Comparison of ENCODE assay signal across 20 mouse cellular contexts in genomic region chr5:135471747-135472146, GRCm38 (mm10).
DNase-seq lines count a peak whose midpoint lies in the region; ATAC-seq and TF ChIP-seq lines count a peak whose summit lies in the region.
"Had no signal": no experiment of that assay in that cellular context is flagged by ENCODE, and none has a peak within 500 bp of the region (broad histone marks: within the 10 kb centered on the region; RNA-seq: fewer than 3 reads in every experiment).

No protein-coding gene starts in this region.

- peaks cover 70% of the 10 kb centered on the region for H3K4me1 ChIP-seq in bone marrow macrophage, adult 2 months (ENCODE audit: control insufficient read depth, insufficient read depth, low read length)
- H3K4me1 ChIP-seq in midbrain, embryonic 15.5 days: no peaks in the 10 kb centered on the region
- H3K4me1 ChIP-seq: forebrain, embryonic 10.5 days; heart, embryonic 15.5 days; hindbrain, embryonic 15.5 days had no signal

- no peaks in the 10 kb centered on the region for H3K27me3 ChIP-seq in midbrain, embryonic 15.5 days (replicated peaks)
- H3K27me3 ChIP-seq: embryonic facial prominence, embryonic 15.5 days; heart, embryonic 15.5 days; hindbrain, embryonic 15.5 days had no signal

- H3K4me2 ChIP-seq in midbrain, embryonic 15.5 days: no peak overlapping the region
- H3K4me2 ChIP-seq: embryonic facial prominence, embryonic 15.5 days; heart, embryonic 11.5 days; heart, embryonic 15.5 days; hindbrain, embryonic 15.5 days had no signal

- no peaks in the 10 kb centered on the region for H3K36me3 ChIP-seq in midbrain, embryonic 15.5 days (replicated peaks)
- H3K36me3 ChIP-seq: heart, embryonic 15.5 days; hindbrain, embryonic 15.5 days had no signal

- 95% methylated on average over 4 of the region's 4 CpGs for WGBS in midbrain, embryonic 15.5 days

- peak; percentile 59 for ATAC-seq in granulocyte monocyte progenitor cell, adult 5-6 weeks (replicated peaks; ENCODE audit: poor library complexity, severe bottlenecking)
- ATAC-seq in monocyte, adult 5-6 weeks (replicated peaks; ENCODE audit: insufficient number of reproducible peaks, low FRiP score, low TSS enrichment, poor library complexity, severe bottlenecking): peak; percentile 63
- no peak for ATAC-seq in midbrain, embryonic 15.5 days (replicated peaks)
- ATAC-seq: forebrain, embryonic 14.5 days had no signal

- no peak for DNase-seq in left cerebral cortex, adult 2 months (ENCODE audit: extremely low spot score in 1 of 2, low spot score in 2 of 2)
- no peak for DNase-seq in left cerebral cortex, adult 8-10 months (ENCODE audit: low spot score in 2 of 2)
- no peak for DNase-seq in urinary bladder, postnatal 36 days (ENCODE audit: low spot score in 2 of 2)
- DNase-seq: adrenal gland, postnatal 10 days; cerebellum, adult 18-20 months; cerebellum, adult 9-11 months; embryo, embryonic 11 days; gastrocnemius, postnatal 10 days had no signal

- no peak overlapping the region for H3K9ac ChIP-seq in midbrain, embryonic 15.5 days
- H3K9ac ChIP-seq: embryonic facial prominence, embryonic 15.5 days; heart, embryonic 15.5 days; hindbrain, embryonic 15.5 days had no signal

- intact Hi-C loops in left cerebral cortex, adult 2 months (cut with DNase I): no loop called here

- TF ChIP-seq CTCF in left cerebral cortex, adult 2 months (IDR thresholded peaks at IDR 0.05): no peak
- no peak for TF ChIP-seq CTCF in bone marrow macrophage, adult 2 months (IDR thresholded peaks at IDR 0.05; ENCODE audit: low read depth, low read length)

- H3K9me3 ChIP-seq in midbrain, embryonic 15.5 days: no peaks in the 10 kb centered on the region
- H3K9me3 ChIP-seq: heart, embryonic 15.5 days; hindbrain, embryonic 15.5 days had no signal

- peak overlapping the region; percentile 16; the same call in 1 of the 2 replicates for H3K27ac ChIP-seq in left cerebral cortex, adult 2 months
- peak overlapping the region; percentile 80 for H3K27ac ChIP-seq in bone marrow macrophage, adult 2 months (ENCODE audit: insufficient read depth, low read depth, low read length)
- no peak overlapping the region for H3K27ac ChIP-seq in midbrain, embryonic 15.5 days
- H3K27ac ChIP-seq: embryonic facial prominence, embryonic 15.5 days; forebrain, embryonic 10.5 days; heart, adult 2 months; heart, embryonic 15.5 days; hindbrain, embryonic 15.5 days had no signal

- H3K4me3 ChIP-seq in left cerebral cortex, adult 2 months: no peak overlapping the region
- no peak overlapping the region for H3K4me3 ChIP-seq in bone marrow macrophage, adult 2 months (ENCODE audit: insufficient read depth, low read length)
- no peak overlapping the region for H3K4me3 ChIP-seq in midbrain, embryonic 15.5 days
- H3K4me3 ChIP-seq: embryonic facial prominence, embryonic 15.5 days; erythroblast, embryonic 14.5 days; forebrain, embryonic 10.5 days; heart, adult 2 months; heart, embryonic 15.5 days; hindbrain, embryonic 15.5 days had no signal

- no peak for TF ChIP-seq POLR2A in bone marrow macrophage, adult 2 months (IDR thresholded peaks at IDR 0.05; ENCODE audit: borderline replicate concordance, low read depth, low read length)
